ENCODE assay signal across 28 mouse cellular contexts in genomic region chr2:118870601-118871000, GRCm38 (mm10). TPM values are rescaled to one million over a fixed set of nuclear protein-coding genes. Genes with fewer than 3 reads are reported as not detected.
DNase-seq lines count a peak whose midpoint lies in the region; ATAC-seq and TF ChIP-seq lines count a peak whose summit lies in the region.
"Had no signal": no experiment of that assay in that cellular context is flagged by ENCODE, and none has a peak within 500 bp of the region (broad histone marks: within the 10 kb centered on the region; RNA-seq: fewer than 3 reads in every experiment).

No protein-coding gene starts in this region.

- no peaks in the 10 kb centered on the region for H3K27me3 ChIP-seq in lung, embryonic 14.5 days (ENCODE audit: insufficient read depth, low read length)
- H3K27me3 ChIP-seq in lung, postnatal 0 days (replicated peaks; ENCODE audit: insufficient read depth, low read length): no peaks in the 10 kb centered on the region
- H3K27me3 ChIP-seq: embryonic facial prominence, embryonic 12.5 days; embryonic facial prominence, embryonic 15.5 days; heart, embryonic 15.5 days; hindbrain, embryonic 13.5 days; Patski had no signal

- TF ChIP-seq EP300 in lung, postnatal 0 days (IDR thresholded peaks at IDR 0.05): no peak

- ATAC-seq in lung, embryonic 14.5 days (ENCODE audit: insufficient read depth): no peak
- ATAC-seq in lung, postnatal 0 days: peak; percentile 20; the same call in 1 of the 2 replicates
- ATAC-seq: CD4-positive, CD25-positive, alpha-beta regulatory T cell, adult 4 months; forebrain, embryonic 14.5 days; forebrain, postnatal 0 days; hindbrain, embryonic 16.5 days; Patski had no signal

- peak; percentile 67 for DNase-seq in lung, embryonic 14.5 days
- no peak for DNase-seq in lung, postnatal 4 days
- no peak for DNase-seq in lung, postnatal 0 days (ENCODE audit: low spot score)
- DNase-seq in lung, postnatal 10 days: no peak
- peak; percentile 82 for DNase-seq in 3T3-L1 (ENCODE audit: low read depth, low spot score)
- peak; percentile 72 for DNase-seq in NIH3T3 (ENCODE audit: low read depth)
- DNase-seq in right cerebral cortex, adult 18-20 months: no peak
- DNase-seq: adrenal gland, postnatal 10 days; adrenal gland, postnatal 36 days; cerebellum, adult 18-20 months; cerebellum, adult 9-10 months; cerebellum, postnatal 14 days; forebrain, postnatal 0 days; gastrocnemius, adult 2 months; gastrocnemius, postnatal 14 days; heart, adult 11 months; heart, postnatal 10 days; heart, postnatal 36 days had no signal

- H3K36me3 ChIP-seq in lung, embryonic 14.5 days (ENCODE audit: insufficient read depth): peaks cover 35% of the 10 kb centered on the region; the same call in 1 of the 2 replicates
- H3K36me3 ChIP-seq in lung, postnatal 0 days (ENCODE audit: insufficient read depth, low read length): 0 out of 2 replicates have a peak, but pooled peaks cover 8% of the 10 kb centered on the region

- no peak overlapping the region for H3K4me3 ChIP-seq in lung, embryonic 14.5 days (ENCODE audit: low read depth, low read length)
- no peak overlapping the region for H3K4me3 ChIP-seq in lung, postnatal 0 days (ENCODE audit: low read depth, low read length)
- H3K4me3 ChIP-seq: embryonic facial prominence, embryonic 12.5 days; embryonic facial prominence, embryonic 15.5 days; gastrocnemius, adult 2 months; heart, embryonic 15.5 days; hindbrain, embryonic 10.5 days; hindbrain, embryonic 13.5 days had no signal

- 0 out of 2 replicates have a peak overlapping the region, but pooled peaks have one; percentile 43 for H3K27ac ChIP-seq in lung, embryonic 14.5 days (ENCODE audit: low read depth)
- H3K27ac ChIP-seq in lung, postnatal 0 days (ENCODE audit: low read length): no peak overlapping the region
- H3K27ac ChIP-seq: embryonic facial prominence, embryonic 12.5 days; embryonic facial prominence, embryonic 15.5 days; gastrocnemius, adult 2 months; heart, embryonic 15.5 days; hindbrain, embryonic 10.5 days; hindbrain, embryonic 13.5 days had no signal

- H3K9ac ChIP-seq in lung, embryonic 14.5 days: no peak overlapping the region
- no peak overlapping the region for H3K9ac ChIP-seq in lung, postnatal 0 days (replicated peaks; ENCODE audit: low read depth)
- H3K9ac ChIP-seq: embryonic facial prominence, embryonic 12.5 days; embryonic facial prominence, embryonic 15.5 days; forebrain, postnatal 0 days; heart, embryonic 15.5 days; hindbrain, embryonic 13.5 days had no signal

- 71% methylated on average over 3 of the region's 3 CpGs for WGBS in lung, embryonic 14.5 days
- WGBS in lung, postnatal 0 days: 48% methylated on average over 3 of the region's 3 CpGs

- no peak for TF ChIP-seq CTCF in lung, embryonic 14.5 days (IDR thresholded peaks at IDR 0.05; ENCODE audit: low read depth)
- TF ChIP-seq CTCF in lung, postnatal 0 days (IDR thresholded peaks at IDR 0.05): no peak

- 0 out of 2 replicates have a peak, but pooled peaks cover 3% of the 10 kb centered on the region for H3K4me1 ChIP-seq in lung, embryonic 14.5 days (ENCODE audit: insufficient read depth)
- H3K4me1 ChIP-seq in lung, postnatal 0 days (ENCODE audit: insufficient read depth, low read depth, low read length): no peaks in the 10 kb centered on the region; the same call in 1 of the 2 replicates
- H3K4me1 ChIP-seq: embryonic facial prominence, embryonic 12.5 days; embryonic facial prominence, embryonic 15.5 days; hindbrain, embryonic 10.5 days; hindbrain, embryonic 13.5 days had no signal

- H3K9me3 ChIP-seq in lung, embryonic 14.5 days (ENCODE audit: low read depth, low read length): no peaks in the 10 kb centered on the region
- H3K9me3 ChIP-seq in lung, postnatal 0 days (ENCODE audit: low read length): no peaks in the 10 kb centered on the region
- H3K9me3 ChIP-seq: embryonic facial prominence, embryonic 12.5 days; embryonic facial prominence, embryonic 15.5 days; heart, embryonic 15.5 days; hindbrain, embryonic 10.5 days; hindbrain, embryonic 13.5 days had no signal

- H3K4me2 ChIP-seq in lung, embryonic 14.5 days: no peak overlapping the region
- no peak overlapping the region for H3K4me2 ChIP-seq in lung, postnatal 0 days (replicated peaks; ENCODE audit: low read depth, low read length)
- H3K4me2 ChIP-seq: embryonic facial prominence, embryonic 12.5 days; embryonic facial prominence, embryonic 15.5 days; heart, embryonic 11.5 days; heart, embryonic 15.5 days; hindbrain, embryonic 13.5 days had no signal

RNA-seq across cellular contexts. Expression of gene Ivd, which starts 8.8 kb away (rescaled TPM):
- 56.8 and 66.0 TPM in 2 replicates for polyA plus RNA-seq in lung, embryonic 14.5 days (2014; fragmentation: Nextera tagmentation; extraction: Ambion mirVana)
- polyA plus RNA-seq in lung, postnatal 0 days (2015; fragmentation: Nextera tagmentation; extraction: Ambion mirVana): 46.5 and 53.2 TPM in 2 replicates

RNA-seq across cellular contexts. Expression of gene Bahd1, which starts 29.6 kb away (rescaled TPM):
- 0.83 and 0.92 TPM in 2 replicates for polyA plus RNA-seq in lung, embryonic 14.5 days (2014; fragmentation: Nextera tagmentation; extraction: Ambion mirVana)
- polyA plus RNA-seq in lung, postnatal 0 days (2015; fragmentation: Nextera tagmentation; extraction: Ambion mirVana): 5.1 and 5.4 TPM in 2 replicates

RNA-seq across cellular contexts. Expression of gene Chst14, which starts 55.7 kb away (rescaled TPM):
- 39.4 and 40.8 TPM in 2 replicates for polyA plus RNA-seq in lung, embryonic 14.5 days (2014; fragmentation: Nextera tagmentation; extraction: Ambion mirVana)
- 20.8 and 22.0 TPM in 2 replicates for polyA plus RNA-seq in lung, postnatal 0 days (2015; fragmentation: Nextera tagmentation; extraction: Ambion mirVana)

RNA-seq across cellular contexts. Expression of gene Knstrn, which starts 56.8 kb away (rescaled TPM):
- polyA plus RNA-seq in lung, embryonic 14.5 days (2014; fragmentation: Nextera tagmentation; extraction: Ambion mirVana): 142 and 145 TPM in 2 replicates
- polyA plus RNA-seq in lung, postnatal 0 days (2015; fragmentation: Nextera tagmentation; extraction: Ambion mirVana): 4.9 and 9.0 TPM in 2 replicates

Comparison
In these comparisons a context has a peak if more than half of its experiments do, and no peak if none do; other contexts are left out.
1. DNase-seq: peak in lung, embryonic 14.5 days (single experiment), 3T3-L1 (single experiment) and NIH3T3 (single experiment); none in lung, postnatal 4 days (0 of 2), lung, postnatal 0 days (single experiment), lung, postnatal 10 days (single experiment) and right cerebral cortex, adult 18-20 months (single experiment).